Mouse (Mus musculus) limb, embryonic 14.5 days (tissue): ENCODE measurements around the gene Ptpn4. TPM values are rescaled to one million over a fixed set of nuclear protein-coding genes. Genes with fewer than 3 reads are reported as not detected.

Experiments
- ATAC-seq: fragments of 200-750 bp; cut with Nextera tagmentation; 2 replicates; pipeline ENCODE4 v1.8.0; 2017; ENCODE audit warnings: low read depth, moderate number of reproducible peaks, moderate TSS enrichment; ENCODE audit not compliant: low FRiP score
- DNase-seq: peaks from one replicate; pipeline ENCODE4 v3.0.0-alpha.2; 2015; ENCODE audit warnings: low spot score
- H3K27ac ChIP-seq: fragments of 300-500 bp; sonication (generic); replicated peaks from 2 replicates; pipeline ENCODE4 v1.5.1; 2014; ENCODE audit warnings: low read depth, mild to moderate bottlenecking, low read length, moderate library complexity, mixed read lengths
- H3K27me3 ChIP-seq: fragments of 300-500 bp; sonication (generic); 2 replicates; pipeline ENCODE4 v1.6.1; 2014; ENCODE audit warnings: low read length, mixed read lengths; ENCODE audit not compliant: control insufficient read depth, insufficient read depth
- H3K36me3 ChIP-seq: fragments of 300-500 bp; sonication (generic); 2 replicates; pipeline ENCODE4 v1.6.1; 2014; ENCODE audit warnings: mild to moderate bottlenecking, low read length, moderate library complexity, mixed read lengths; ENCODE audit not compliant: control insufficient read depth, insufficient read depth
- H3K4me1 ChIP-seq: fragments of 300-500 bp; sonication (generic); 2 replicates; pipeline ENCODE4 v1.6.1; 2014; ENCODE audit warnings: antibody characterized with exemption, low read length, mixed read lengths; ENCODE audit not compliant: control insufficient read depth, insufficient read depth
- H3K4me2 ChIP-seq: fragments of 300-500 bp; sonication (generic); replicated peaks from 2 replicates; pipeline ENCODE4 v1.6.1; 2014; ENCODE audit warnings: low read depth, mild to moderate bottlenecking, low read length, moderate library complexity; ENCODE audit not compliant: severe bottlenecking
- H3K4me3 ChIP-seq: fragments of 300-500 bp; sonication (generic); replicated peaks from 2 replicates; pipeline ENCODE4 v1.5.1; 2014; ENCODE audit warnings: low read length
- H3K9ac ChIP-seq: fragments of 300-500 bp; sonication (generic); 2 replicates; pipeline ENCODE4 v1.6.1; 2014; ENCODE audit warnings: mild to moderate bottlenecking, low read depth, low read length, moderate library complexity; ENCODE audit not compliant: severe bottlenecking
- H3K9me3 ChIP-seq: fragments of 300-500 bp; sonication (generic); 2 replicates; pipeline ENCODE4 v1.6.1; 2016; ENCODE audit warnings: low read length; ENCODE audit not compliant: control insufficient read depth
- POLR2A ChIP-seq: fragments of 200-500 bp; IDR thresholded peaks from 2 replicates; pipeline ENCODE4 v1.8.0; 2012; ENCODE audit warnings: inconsistent platforms, mild to moderate bottlenecking, moderate library complexity, borderline replicate concordance; ENCODE audit not compliant: insufficient read depth, insufficient read length; ENCODE audit errors: extremely low read depth
- WGBS: fragments of 180-500 bp; shearing (Covaris S2); extraction: QIAGEN DNeasy Blood & Tissue Kit; methylation state at CpG from one replicate; pipeline ENCODE4 v1.1.7; 2014; 5-methylcytosine and 5-hydroxymethylcytosine counted together
- polyA plus RNA-seq, 2 experiments: library from polyadenylated mRNA; depleted of rRNA in 1 of 2; stranded (reverse) in 1 of 2; unstranded in 1 of 2; fragments of >200 nt; fragmentation: Nextera tagmentation in 1 of 2; extraction: Ambion mirVana in 1 of 2; gene quantifications; 2 replicates each; pipeline versions ENCODE4 v1.2.1 to v1.2.3; 2012 to 2014

The Ptpn4 gene
- polyA plus RNA-seq, 2 experiments: 4.2 to 7.5 TPM

DNA sequence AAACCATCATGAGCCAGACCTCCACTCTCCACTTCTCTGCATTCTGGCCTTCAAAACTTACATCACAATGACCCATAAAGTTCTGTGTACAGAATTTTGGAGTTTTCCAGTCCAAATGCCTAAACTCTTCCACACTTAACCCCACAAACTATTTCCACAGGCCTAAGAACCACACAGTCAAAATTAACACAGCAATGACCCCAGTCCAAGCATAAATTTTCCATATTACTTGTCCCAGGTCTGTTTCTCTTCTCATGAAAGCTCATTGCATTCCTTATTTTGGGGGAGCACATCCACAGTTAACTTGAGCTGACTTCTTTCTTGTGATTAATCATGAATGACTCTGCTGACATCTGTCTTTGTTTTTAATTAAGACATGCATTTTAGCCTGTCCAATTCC, 101.7 kb downstream of the Ptpn4 start:
- ATAC-seq: no peak

DNA sequence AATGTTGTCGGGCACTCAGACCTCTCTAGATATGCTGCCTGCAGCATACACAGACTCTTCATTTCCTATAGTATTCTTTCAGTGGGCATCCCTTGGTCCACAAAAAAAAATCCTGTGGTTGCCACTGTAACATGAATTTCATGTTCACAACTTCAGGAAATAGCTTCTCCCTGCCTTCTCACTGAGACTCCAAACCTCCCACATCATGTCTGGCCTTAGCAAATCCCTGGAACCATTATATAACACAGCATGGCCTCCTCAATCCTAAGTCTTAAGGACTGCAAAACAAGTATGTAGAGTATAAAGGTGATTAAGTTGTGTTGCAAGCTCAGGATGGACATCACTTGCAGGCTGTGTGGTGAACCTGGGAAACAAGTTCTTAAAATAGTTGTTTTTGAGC, 102.6 kb downstream of the Ptpn4 start:
- WGBS: 97% methylated on average over 1 of the region's 1 CpGs
- H3K9me3 ChIP-seq: peaks cover 4% of the 10 kb centered on the region; the same call in 1 of the 2 replicates

More for the DNA sequence above, 101.7 kb downstream of the Ptpn4 start:
- H3K27ac ChIP-seq: no peak overlapping the region
- H3K36me3 ChIP-seq: peaks cover 20% of the 10 kb centered on the region
- no peak for TF ChIP-seq POLR2A
- H3K9ac ChIP-seq: no peak overlapping the region
- no peak overlapping the region for H3K4me3 ChIP-seq
- no peaks in the 10 kb centered on the region for H3K4me1 ChIP-seq
- no peak overlapping the region for H3K4me2 ChIP-seq
- no peak for DNase-seq
- H3K27me3 ChIP-seq: no peaks in the 10 kb centered on the region
- H3K9me3 ChIP-seq: peaks cover 12% of the 10 kb centered on the region

DNA sequence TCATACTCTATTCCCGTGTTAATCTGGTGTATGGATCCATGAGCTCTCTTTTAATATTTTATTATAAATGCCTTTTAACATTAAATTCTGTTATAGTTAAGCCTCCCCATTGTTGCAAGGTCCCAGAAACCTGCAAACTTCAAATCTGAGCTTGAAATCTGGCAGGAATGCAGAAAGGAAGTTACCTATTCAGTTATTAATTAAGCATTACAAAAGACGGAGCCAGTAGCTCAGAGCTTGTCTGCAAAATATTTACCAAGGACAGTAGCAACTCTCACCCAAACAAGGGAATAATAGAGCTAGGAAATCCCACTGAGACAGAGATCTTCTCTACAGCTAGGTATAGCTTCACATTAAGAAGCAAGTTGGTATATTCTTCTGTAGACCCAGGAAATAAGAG, 106.2 kb downstream of the Ptpn4 start:
- ATAC-seq (no peak), DNase-seq (no peak)
- 87% methylated on average over 2 of the region's 2 CpGs for WGBS
- no peak for TF ChIP-seq POLR2A
- Histone ChIP-seq H3K4me2 (no peak overlapping the region), H3K9ac (no peak overlapping the region), H3K4me1 (no peaks in the 10 kb centered on the region), H3K36me3 (no peaks in the 10 kb centered on the region), H3K27me3 (no peaks in the 10 kb centered on the region), H3K4me3 (no peak overlapping the region), H3K9me3 (no peaks in the 10 kb centered on the region), H3K27ac (no peak overlapping the region)

More for the DNA sequence above, 102.6 kb downstream of the Ptpn4 start:
- no peak overlapping the region for H3K4me2 ChIP-seq
- H3K4me1 ChIP-seq: no peaks in the 10 kb centered on the region
- no peak overlapping the region for H3K9ac ChIP-seq
- H3K27ac ChIP-seq: no peak overlapping the region
- DNase-seq: no peak
- no peak for ATAC-seq
- no peak for TF ChIP-seq POLR2A
- peaks cover 11% of the 10 kb centered on the region for H3K36me3 ChIP-seq
- no peak overlapping the region for H3K4me3 ChIP-seq
- no peaks in the 10 kb centered on the region for H3K27me3 ChIP-seq

DNA sequence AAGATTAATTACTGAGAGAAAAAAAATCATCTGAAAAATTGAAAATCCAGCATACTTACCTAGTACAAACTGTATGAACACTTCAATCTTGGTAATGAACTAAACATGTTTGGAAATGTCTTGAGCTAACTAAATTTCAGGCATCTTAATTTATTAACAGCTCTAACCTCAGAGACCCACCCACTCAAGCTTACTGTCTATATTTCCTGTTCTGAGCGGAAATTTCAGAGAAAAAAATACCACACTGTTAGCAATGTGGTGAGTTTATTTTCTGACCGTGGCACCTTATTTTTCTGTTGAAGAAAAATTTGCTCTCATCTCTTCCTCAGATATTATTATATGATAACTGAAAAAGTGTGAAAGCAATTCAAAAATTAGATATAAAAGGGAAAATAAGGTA, 124.4 kb downstream of the Ptpn4 start:
- no peak for TF ChIP-seq POLR2A
- no peaks in the 10 kb centered on the region for H3K4me1 ChIP-seq
- H3K9ac ChIP-seq: no peak overlapping the region
- H3K4me2 ChIP-seq: no peak overlapping the region
- ATAC-seq: no peak
- no peaks in the 10 kb centered on the region for H3K9me3 ChIP-seq
- H3K36me3 ChIP-seq: no peaks in the 10 kb centered on the region
- no peak overlapping the region for H3K27ac ChIP-seq
- no peak for DNase-seq
- H3K27me3 ChIP-seq: no peaks in the 10 kb centered on the region
- no peak overlapping the region for H3K4me3 ChIP-seq
- WGBS: 79% methylated on average over 2 of the region's 2 CpGs

DNA sequence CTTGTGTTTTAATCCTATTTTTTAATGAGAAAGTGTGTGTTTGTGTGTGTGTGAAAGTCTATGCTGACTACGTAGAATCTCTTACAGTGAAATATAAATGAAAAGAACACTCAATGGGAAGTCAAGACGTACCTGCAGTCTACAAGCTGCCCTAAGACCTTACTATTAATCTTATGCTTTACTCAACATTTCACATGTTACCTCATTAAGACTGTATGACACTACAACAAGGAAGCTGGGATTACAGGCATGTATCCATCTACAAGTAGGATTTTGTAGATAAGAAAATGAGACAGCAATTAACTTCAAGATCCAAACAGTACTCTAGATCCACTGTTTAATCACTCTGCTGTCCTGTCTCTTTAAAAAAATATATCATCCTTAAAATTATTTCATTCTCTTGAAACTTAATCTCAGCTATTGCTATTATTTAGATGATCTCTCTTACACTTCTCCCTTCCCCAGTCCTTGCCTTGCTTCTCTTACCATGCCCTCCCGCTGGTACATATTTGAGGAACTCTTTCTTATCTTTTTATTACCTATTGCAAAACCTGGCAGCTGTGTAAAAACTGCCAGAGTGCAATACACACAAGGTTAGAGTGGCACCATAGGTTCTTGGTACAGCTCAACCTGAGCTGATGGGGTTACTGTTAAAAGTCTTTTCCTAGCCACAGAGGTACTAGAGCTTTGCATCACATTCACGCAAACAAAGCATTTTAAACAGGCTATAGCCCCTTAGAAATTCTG, 130.8 kb downstream of the Ptpn4 start:
- Histone ChIP-seq H3K9me3 (no peaks in the 10 kb centered on the region), H3K4me2 (no peak overlapping the region), H3K4me1 (no peaks in the 10 kb centered on the region), H3K36me3 (peaks cover 8% of the 10 kb centered on the region), H3K27ac (no peak overlapping the region), H3K9ac (no peak overlapping the region), H3K27me3 (no peaks in the 10 kb centered on the region), H3K4me3 (no peak overlapping the region)
- TF ChIP-seq POLR2A: no peak
- DNase-seq: no peak
- 92% methylated on average over 4 of the region's 4 CpGs for WGBS
- no peak for ATAC-seq
